Mouse (Mus musculus): ENCODE results near the gene Slc30a2.
"Not testable (repeated sequence)": the region's sequence is repeated elsewhere in the genome, so short reads cannot be mapped to it uniquely, and the experiment has no call there.

The Slc30a2 gene

DNA sequence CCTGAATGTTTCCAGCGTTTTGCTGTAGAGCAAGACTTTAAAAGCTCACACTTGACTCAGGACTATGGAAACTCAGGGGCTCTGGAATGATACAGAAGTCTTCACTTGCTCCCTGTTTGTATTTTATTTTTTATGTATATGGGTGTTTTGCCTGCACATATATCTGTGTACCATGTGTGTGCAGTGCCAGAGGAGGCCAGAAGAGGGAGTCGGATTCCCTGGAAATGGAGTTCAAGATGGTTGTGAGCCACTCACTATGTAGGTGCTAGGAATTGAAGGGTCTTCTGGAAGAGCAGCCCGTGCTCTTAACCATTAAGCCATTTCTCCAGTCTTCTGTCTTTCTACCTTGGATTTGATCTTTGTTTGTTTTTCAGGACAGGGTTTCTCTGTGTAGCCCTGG lies 21.5 kb upstream of the Slc30a2 start:
- no peak for DNase-seq

GRCm38 (mm10) chr4:134324655-134325054 lies 18.3 kb upstream of the Slc30a2 start:
- DNase-seq: no peak

GRCm38 (mm10) chr4:134326859-134327530 lies 16.0 kb upstream of the Slc30a2 start:
- no peak for DNase-seq

GRCm38 (mm10) chr4:134328151-134328550 lies 14.8 kb upstream of the Slc30a2 start:
- no peak for DNase-seq

DNA sequence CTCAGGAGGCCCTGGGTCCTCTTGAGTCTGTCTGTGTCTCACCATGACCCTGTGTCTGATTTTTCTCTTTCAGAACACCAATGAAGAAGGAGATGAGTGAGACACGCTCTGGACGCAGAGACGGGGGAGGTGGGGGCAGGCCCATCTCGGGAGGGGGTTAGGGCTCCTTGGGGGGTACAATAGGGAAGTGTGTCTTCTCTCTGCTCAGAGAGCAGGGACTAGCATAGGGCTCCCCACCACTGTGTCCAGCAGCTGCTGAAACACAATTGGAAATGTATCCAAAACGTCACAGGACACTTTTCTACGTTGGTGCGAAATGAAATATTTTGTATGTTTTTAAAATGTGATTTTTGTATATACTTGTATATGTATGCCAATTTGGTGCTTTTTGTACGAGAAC lies 14.1 kb upstream of the Slc30a2 start:
- no peak for DNase-seq

GRCm38 (mm10) chr4:134330281-134330680 lies 12.7 kb upstream of the Slc30a2 start:
- no peak for DNase-seq

DNA sequence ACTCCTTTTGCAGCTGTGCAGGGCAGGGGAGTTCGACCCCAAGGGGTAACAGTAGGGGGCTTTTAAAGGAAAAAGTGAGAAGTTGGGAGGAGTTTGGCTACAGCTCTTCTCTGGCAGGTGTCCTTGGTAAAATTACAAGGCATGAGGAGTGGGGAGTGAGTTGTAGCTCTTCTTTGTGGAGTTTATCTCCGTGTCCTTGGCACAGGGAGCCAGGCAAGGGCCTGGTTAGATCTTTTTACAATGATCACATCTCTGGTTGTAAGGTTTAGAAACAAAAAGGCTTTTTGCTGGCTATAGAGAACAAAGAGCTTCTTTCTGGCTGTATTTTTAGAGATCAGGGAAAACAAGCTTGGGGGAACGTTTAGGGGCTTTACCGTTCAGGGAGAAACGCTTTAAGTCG lies 1.8 kb upstream of the Slc30a2 start:
- DNase-seq: not testable (repeated sequence)

DNA sequence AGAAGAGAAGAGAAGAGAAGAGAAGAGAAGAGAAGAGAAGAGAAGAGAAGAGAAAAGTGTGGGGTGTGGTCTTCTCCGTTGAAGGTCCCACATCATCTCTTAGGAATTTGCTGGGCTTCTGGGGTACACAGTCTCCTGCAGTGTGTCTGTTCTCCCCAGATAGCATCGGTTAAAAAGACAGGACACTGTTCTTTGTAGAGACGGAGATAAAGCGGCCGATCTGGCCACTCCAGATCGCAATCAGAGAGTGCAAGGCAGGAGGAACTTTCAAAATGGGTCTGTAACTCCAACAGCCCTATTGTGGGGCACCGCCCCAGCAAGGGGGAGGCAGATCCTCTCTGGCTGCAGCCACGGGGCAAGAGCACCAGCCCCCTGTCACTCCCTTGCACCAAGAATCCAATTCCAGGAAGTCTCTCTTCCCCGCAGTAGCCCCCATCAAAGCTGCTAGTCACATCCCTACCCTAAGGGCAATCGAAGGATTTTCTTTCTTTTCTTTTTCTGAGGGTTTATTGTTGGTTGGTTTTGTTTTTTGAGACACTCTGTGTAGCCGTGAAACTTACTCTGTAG lies 685 bp upstream of the Slc30a2 start:
- no peak for DNase-seq

GRCm38 (mm10) chr4:134344620-134345019 lies 1.6 kb downstream of the Slc30a2 start:
- DNase-seq: no peak

DNA sequence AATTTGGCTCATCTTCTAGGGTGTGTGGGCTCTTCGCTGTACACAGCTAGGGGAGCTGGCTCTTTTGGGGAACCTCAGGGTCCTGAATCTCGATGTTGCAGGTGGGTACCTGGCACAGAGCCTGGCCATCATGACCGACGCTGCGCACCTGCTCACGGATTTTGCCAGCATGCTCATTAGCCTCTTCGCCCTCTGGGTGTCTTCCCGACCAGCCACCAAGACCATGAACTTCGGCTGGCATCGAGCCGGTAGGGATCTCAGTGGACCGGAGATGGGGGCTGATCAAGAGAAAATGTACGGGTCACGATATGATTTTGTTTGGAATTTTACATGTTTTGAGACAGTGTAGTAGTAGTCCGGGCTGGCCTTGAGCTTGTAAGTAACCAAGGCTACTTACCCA lies 2.8 kb downstream of the Slc30a2 start:
- DNase-seq: no peak

- DNase-seq: no peak
These were observed 5.1 kb downstream of the Slc30a2 start for GRCm38 (mm10) chr4:134348078-134348477.

DNA sequence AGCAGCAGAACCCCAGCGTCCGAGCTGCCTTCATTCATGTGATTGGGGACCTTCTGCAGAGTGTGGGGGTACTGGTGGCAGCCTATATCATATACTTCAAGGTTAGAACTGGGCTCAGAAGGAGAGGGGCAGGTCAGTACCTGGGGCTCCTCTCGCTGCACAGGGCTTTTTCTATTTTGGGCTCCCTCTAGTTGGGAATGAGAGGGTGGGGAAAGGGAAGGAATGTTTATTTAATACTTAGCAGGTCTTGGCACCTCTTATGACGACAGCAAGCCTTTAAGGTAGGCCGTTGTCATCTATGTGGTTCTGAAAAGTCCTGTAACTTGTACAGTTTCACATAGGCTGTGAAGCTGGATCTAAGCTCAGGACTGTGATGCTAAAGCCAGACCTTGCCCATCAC lies 5.6 kb downstream of the Slc30a2 start:
- no peak for DNase-seq

GRCm38 (mm10) chr4:134349829-134350228 lies 6.8 kb downstream of the Slc30a2 start:
- DNase-seq: no peak

DNA sequence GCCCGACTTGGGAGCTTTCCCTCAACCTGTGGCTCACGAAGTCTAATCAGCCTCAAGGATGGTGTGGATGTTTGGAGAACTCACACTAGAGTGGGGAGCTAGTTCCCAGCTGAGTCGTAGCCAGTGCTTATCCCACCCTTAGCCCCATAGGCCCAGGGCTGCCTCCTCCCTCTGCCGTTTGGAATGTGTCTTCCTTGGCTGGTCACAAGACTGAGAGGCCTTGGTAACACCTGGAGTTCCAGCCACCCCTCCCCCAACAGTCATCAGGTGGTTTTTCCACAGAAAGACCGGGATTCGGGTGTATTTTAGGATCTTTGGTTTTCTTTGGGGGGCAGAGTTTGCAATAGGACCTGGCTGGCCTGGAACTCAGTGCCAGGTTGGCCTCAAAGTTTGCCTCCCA lies 7.7 kb downstream of the Slc30a2 start:
- no peak for DNase-seq

- DNase-seq: no peak
These were observed 8.6 kb downstream of the Slc30a2 start for GRCm38 (mm10) chr4:134351329-134352260.

DNA sequence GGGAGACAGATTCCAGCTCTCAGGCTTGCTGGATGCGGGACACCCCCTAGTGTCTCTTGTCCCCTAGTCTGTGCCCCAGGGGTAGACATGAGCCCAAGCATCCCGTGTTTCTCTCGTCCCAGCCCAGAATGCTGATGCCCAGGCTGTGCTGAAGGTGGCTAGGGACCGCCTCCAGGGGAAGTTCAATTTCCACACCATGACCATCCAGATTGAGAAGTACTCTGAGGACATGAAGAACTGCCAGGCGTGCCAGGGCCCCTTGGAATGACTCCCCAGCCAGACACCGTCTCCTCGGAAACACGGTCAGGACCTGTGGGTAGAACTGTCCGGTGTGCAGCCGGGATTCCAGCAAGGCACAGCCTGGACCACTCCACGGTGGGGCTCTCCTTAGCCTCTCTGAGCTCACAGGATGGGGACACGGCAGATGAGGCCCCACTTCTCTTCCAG lies 9.3 kb downstream of the Slc30a2 start:
- no peak for DNase-seq

DNA sequence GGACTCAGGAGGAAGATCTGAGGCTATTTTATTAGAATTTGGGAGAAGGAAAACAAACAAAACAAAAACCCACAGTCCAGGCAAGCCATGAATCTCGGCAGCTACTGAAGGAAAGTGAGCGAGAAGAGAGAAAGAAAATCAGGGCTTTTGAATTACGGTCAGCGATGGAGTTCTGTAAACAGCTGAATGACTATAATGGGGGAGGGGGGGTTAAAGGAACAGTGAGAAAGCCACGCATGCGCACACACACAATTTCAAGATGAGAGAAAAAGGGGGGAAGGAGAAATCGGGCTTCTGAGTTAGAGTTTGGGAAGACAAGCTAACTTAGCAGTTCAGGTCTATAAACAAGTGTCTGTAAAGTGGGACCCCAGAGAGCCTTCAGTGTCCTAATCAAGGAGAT lies 9.9 kb downstream of the Slc30a2 start:
- DNase-seq: no peak

DNA sequence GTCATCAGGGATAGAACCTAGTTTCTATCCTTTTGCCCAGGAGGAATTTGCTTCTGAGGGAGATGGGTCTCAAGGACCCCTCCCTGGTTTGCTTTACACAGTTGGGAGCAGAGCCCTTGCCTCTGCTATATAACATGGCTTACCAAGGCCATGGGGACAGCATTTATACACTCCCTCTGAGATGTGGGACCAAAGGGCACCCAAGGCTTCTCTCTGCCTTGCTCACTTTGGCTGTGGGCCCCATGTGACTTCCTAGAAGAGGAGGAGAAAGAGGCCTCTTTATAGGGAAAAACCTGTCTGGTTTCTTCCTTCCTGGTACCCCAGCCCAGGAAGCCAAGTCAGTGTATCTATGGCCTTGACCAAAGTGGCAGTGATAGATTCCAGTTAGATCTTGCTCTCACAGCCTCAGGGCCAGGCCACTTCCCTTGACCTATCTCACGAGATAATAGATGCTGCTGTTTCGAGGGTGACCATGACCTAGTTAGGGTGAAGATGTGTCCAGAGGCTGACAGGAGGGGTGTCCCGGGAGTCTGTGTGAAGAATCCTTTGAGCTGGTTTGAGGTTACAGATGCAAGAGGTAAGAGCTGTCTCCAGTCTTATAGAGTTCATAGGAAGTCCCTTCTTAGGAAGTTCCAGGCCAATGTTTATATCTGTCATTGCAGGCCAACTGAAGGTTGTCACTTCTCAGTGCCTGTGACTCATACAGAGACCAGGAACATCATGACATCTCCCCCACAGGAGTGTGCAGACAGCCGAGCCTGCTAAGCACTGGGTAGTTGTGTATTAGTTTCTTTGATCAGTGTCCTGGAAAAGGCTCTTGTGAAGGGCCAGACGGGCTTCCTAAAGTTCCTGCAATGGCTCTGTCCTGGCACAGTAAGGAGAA lies 10.8 kb downstream of the Slc30a2 start:
- DNase-seq: no peak

DNA sequence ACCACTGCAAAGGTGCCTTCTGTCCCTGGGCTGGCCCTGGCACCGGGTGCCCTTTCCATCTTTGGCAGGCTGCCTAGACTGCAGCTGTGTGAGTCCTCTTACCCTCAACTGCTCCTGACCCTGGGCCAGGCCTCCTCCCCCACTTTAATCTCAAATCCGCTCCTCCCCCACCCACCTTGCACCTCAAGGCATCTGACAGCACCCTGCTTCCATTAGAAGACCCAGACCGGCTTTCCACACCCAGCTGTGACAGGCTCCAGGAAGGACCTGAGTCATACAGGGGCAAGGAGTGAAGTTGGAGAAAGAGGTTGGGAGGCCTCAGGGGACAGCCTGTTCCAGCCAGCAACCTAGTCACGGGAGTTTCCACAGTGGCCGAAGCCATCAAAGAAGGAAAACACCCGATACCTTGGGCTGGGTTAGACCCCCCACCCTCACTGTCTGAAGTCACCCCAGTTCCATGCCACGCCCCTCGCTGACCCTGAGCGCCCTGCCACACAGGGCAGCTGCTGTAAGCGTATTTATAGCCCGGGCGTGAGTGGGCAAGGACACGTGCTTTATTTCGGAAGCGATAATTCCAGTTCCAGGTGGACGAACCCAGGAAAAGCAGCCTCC lies 13.0 kb downstream of the Slc30a2 start:
- no peak for DNase-seq

DNA sequence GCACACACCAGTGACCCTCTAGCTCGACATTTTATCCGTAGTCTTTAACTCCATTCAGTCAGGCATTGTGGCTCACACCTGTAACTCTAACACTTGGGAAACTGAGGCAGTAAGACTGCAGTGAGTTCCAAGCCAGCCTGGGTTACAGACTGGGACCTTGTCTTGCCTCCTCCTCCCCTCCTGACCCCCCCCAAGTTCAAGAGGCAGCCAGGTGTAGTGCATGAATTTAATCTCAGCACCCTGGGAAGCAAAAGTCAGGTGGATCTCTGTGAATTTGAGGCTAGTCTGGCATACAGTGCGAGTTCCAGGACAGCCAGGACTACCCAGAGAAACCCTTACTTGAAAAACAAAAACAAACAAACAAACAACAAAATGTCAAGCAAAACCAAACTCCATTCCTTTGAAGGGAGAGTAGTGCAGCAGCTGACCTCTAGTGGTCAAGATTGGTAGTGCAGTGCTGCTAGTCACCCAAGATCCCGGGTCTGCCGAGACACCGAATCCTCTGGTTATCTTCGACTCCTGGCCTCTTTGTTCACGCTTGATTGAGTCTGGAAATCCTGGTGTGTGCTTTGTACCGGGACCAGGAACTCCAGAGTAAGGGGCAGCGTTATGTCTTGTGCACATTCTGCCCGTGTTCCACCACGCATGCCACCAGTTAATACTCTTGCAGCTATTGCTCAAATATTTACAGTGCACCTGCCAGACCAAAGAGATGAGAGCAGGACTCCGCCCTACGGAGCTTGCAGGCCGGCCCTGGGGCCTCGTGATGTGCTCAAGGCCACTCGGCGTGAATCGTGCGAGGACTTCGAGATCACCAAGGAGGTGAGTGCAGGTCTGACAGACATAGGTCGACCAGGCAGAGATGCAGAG lies 13.8 kb downstream of the Slc30a2 start:
- DNase-seq: no peak

- DNase-seq: no peak
These were observed 14.4 kb downstream of the Slc30a2 start for GRCm38 (mm10) chr4:134357461-134357771.

Data from thymus, adult 18-20 months (tissue).